Mouse (Mus musculus) T-cell, adult 66 days (primary cell): ENCODE results near the gene Etaa1. TPM values are rescaled to one million over a fixed set of nuclear protein-coding genes. Genes with fewer than 3 reads are reported as not detected.

Experiments
- total RNA-seq, 2 experiments: library from RNA; stranded (reverse); gene quantifications; 3 replicates in 1 of 2; 4 replicates in 1 of 2; pipeline ENCODE4 v1.2.4; 2023

Gene Etaa1
- 10 to 100 TPM; 17.6 to 20.8 TPM for total RNA-seq

DNA sequence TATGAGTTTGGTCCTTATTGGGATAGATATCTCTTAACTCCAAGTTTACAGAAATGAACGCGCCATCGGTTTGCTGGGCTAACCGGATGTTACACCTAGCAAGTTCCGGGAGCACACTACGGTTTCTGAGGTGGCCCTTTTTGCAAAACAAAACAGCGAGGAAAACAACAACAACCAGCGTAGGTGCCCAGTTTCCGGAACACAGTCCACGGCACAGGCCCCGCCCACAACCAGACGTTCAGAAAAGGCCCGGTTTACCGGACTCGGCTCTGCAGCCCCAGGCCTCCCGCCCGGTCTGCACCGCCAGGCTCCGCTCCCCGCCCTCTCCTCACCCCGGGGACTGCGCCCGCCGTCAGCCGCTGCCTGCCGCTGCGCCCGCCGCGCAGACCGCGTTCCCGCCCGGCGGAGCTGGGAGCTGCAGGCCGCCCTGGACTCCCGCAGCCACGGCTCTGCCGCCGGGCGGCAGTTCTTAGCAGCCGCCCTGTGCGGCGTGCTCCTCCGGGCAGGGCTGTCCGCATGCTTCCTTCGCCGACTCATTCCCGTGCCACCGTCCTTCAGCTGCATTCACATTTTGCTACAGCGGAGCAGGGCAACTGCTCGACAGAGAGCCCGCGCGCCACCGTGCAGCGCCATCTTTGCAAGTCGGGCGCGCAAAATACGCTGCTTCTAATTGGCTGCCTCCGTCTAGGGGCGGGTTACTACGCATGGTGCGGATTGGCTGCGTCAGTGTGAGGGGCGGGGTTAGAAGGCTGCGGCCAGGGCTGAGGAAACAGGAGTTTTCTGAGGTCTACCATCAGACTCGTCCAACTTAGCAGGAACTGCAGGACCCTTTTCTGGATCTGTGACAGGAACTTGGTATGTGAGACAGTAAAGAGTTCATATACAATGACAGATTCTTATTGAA lies at the start of gene Etaa1:
Gene Etaa1 (minus strand): TSS at position 645 of the 904 bp plus-strand sequence.

